Mouse (Mus musculus): ENCODE data around the gene 1700029J07Rik.
A peak's percentile ranks its signal among the peaks of the same experiment; 100 is the strongest.

The 1700029J07Rik gene

GRCm38 (mm10) chr8:45975126-45975836 is at the start of gene 1700029J07Rik, which contains the start of gene Ufsp2:
Gene 1700029J07Rik, minus strand, starts transcription at chr8:45975252.
Gene Ufsp2, plus strand, starts transcription at chr8:45975528.
- peak; percentile 99 for DNase-seq

- DNase-seq, result no peak
Observed at GRCm38 (mm10) chr8:46024392-46024791, 49.3 kb upstream of the 1700029J07Rik start.

GRCm38 (mm10) chr8:46022758-46023157 is 47.7 kb upstream of the 1700029J07Rik start:
- no peak for DNase-seq

- DNase-seq, result no peak
Observed at GRCm38 (mm10) chr8:46022203-46022602, 47.2 kb upstream of the 1700029J07Rik start.

- DNase-seq, result peak; percentile 68
Observed at GRCm38 (mm10) chr8:46010746-46011680, 36.0 kb upstream of the 1700029J07Rik start.

GRCm38 (mm10) chr8:46010306-46010705 is 35.3 kb upstream of the 1700029J07Rik start:
- DNase-seq, result peak; percentile 13

- DNase-seq, result no peak
Observed at GRCm38 (mm10) chr8:46007050-46007672, 32.1 kb upstream of the 1700029J07Rik start.

GRCm38 (mm10) chr8:46005596-46005995 is 30.5 kb upstream of the 1700029J07Rik start, which contains the start of gene Ankrd37:
Gene Ankrd37, minus strand, starts transcription at chr8:46005707.
- no peak for DNase-seq

GRCm38 (mm10) chr8:45999784-46000705 is 25.0 kb upstream of the 1700029J07Rik start:
- peak; percentile 99 for DNase-seq

GRCm38 (mm10) chr8:45999138-45999783 is 24.2 kb upstream of the 1700029J07Rik start, which contains the start of gene Lrp2bp:
Gene Lrp2bp, plus strand, starts transcription at chr8:45999303.
- no peak for DNase-seq

GRCm38 (mm10) chr8:45998228-45998627 is 23.2 kb upstream of the 1700029J07Rik start:
- no peak for DNase-seq

GRCm38 (mm10) chr8:45995576-45995975 is 20.5 kb upstream of the 1700029J07Rik start:
- no peak for DNase-seq

GRCm38 (mm10) chr8:45994111-45994510 is 19.1 kb upstream of the 1700029J07Rik start:
- DNase-seq, result no peak

GRCm38 (mm10) chr8:45990631-45991310 is 15.7 kb upstream of the 1700029J07Rik start:
- no peak for DNase-seq

GRCm38 (mm10) chr8:45988189-45988588 is 13.1 kb upstream of the 1700029J07Rik start:
- DNase-seq, result no peak

GRCm38 (mm10) chr8:45986665-45987064 is 11.6 kb upstream of the 1700029J07Rik start:
- no peak for DNase-seq

GRCm38 (mm10) chr8:45975837-45976468 is 901 bp upstream of the 1700029J07Rik start:
- DNase-seq, result no peak

- no peak for DNase-seq
Observed at GRCm38 (mm10) chr8:45973988-45974505, 1.0 kb downstream of the 1700029J07Rik start.

GRCm38 (mm10) chr8:45970894-45971293 is 4.2 kb downstream of the 1700029J07Rik start:
- no peak for DNase-seq

- no peak for DNase-seq
Observed at GRCm38 (mm10) chr8:45950622-45951021, 24.4 kb downstream of the 1700029J07Rik start.
